Mouse (Mus musculus) brain, embryonic 14.5 days (tissue): ENCODE results near the gene Hoxc13.

Experiments
- CTCF ChIP-seq: fragments of 200-500 bp; IDR thresholded peaks from 2 replicates; pipeline ENCODE4 v1.5.1; 2012; ENCODE audit warnings: inconsistent platforms, mild to moderate bottlenecking, moderate library complexity, borderline replicate concordance; ENCODE audit not compliant: insufficient read depth, insufficient read length; ENCODE audit errors: extremely low read depth
- POLR2A ChIP-seq: fragments of 200-500 bp; IDR thresholded peaks from 2 replicates; pipeline ENCODE4 v1.6.1; 2012; ENCODE audit warnings: mild to moderate bottlenecking, inconsistent platforms, borderline replicate concordance; ENCODE audit not compliant: poor library complexity, insufficient read depth, insufficient read length, severe bottlenecking; ENCODE audit errors: extremely low read depth

DNA sequence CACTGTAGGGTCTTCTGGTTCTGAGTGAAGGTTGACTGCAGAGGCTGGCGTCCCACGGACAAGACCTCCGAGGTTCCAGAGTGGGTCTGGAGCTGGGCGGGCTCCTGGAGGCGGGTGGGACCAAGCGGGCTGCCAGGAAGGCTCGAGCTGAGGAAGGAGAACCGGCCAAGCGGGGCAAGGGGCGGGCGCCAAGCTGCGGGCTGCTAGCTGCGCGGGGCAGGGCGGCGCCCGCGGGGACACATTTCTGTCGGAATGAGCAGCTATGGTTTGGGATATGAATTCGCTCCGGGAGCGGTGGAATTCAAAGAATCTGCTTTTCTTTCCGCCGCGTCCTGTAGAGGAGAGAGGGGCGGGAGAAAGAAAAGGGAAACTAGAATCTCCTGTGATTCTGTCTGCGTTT, 14.0 kb downstream of the Hoxc13 start:
- no peak for TF ChIP-seq CTCF
- no peak for TF ChIP-seq POLR2A
